Mouse (Mus musculus) E14TG2a.4 (cell line): Measurements from ENCODE around the gene Vps29.

Experiments used
- CTCF ChIP-seq: conservative IDR thresholded peaks from 2 replicates; pipeline ENCODE4 v1.5.1; 2014; ENCODE audit warnings: low read length
- NANOG ChIP-seq: IDR thresholded peaks from 2 replicates; pipeline ENCODE4 v1.6.1; 2014; ENCODE audit warnings: borderline replicate concordance, low read length, mixed read lengths

GRCm38 (mm10) chr5:122323523-122323922, 30.6 kb upstream of the Vps29 start:
- TF ChIP-seq CTCF (no peak), NANOG (no peak)
